Mouse (Mus musculus) left cerebral cortex, adult 2 months (tissue): Measurements from ENCODE around the gene Lrrc4c. TPM values are rescaled to one million over a fixed set of nuclear protein-coding genes. Genes with fewer than 3 reads are reported as not detected.

Source experiments
- DNase-seq, 2 experiments: peaks; one replicate each; pipeline ENCODE4 v3.0.0; 2021 to 2022; ENCODE audit warnings: low spot score in 2 of 2, mixed read lengths in 1 of 2; ENCODE audit errors: extremely low spot score in 1 of 2
- H3K27ac ChIP-seq: fragments of 200-600 bp; 2 replicates; pipeline ENCODE4 v1.8.1; 2022
- H3K4me3 ChIP-seq: fragments of 200-600 bp; 2 replicates; pipeline ENCODE4 v1.8.1; 2022
- CTCF ChIP-seq: fragments of 200-600 bp; IDR thresholded peaks from 2 replicates; pipeline ENCODE4 v1.8.1; 2022; ENCODE audit warnings: antibody characterized with exemption, mild to moderate bottlenecking, moderate library complexity
- intact Hi-C: fragments of 180-260 bp; cut with DNase I; formaldehyde crosslinking; loops from one replicate; pipeline ENCODE4 v1.15.1; 2025
- long read RNA-seq, 2 experiments: library from polyadenylated mRNA; stranded (forward); transcript quantifications; one replicate each; pipeline ENCODE4 v2.0.0; 2021; ENCODE audit warnings: borderline mapping rate in 2 of 2
- total RNA-seq, 2 experiments: library from RNA; stranded (reverse); gene quantifications; 2 replicates each; pipeline ENCODE4 v1.2.3; 2021

Lrrc4c gene
- 100 to 1,000 TPM; 125 to 133 TPM for total RNA-seq
- long read RNA-seq, experiment 1, transcript Lrrc4c-201 (3 exons, 3,492 nt) = major isoform, 124 of 144 reads
- long read RNA-seq, experiment 1, partial matches to known transcripts = 1 of 144 reads
- long read RNA-seq, experiment 1, other reads (novel, unspliced or antisense) = 16 of 144 reads
- long read RNA-seq, experiment 2, transcript Lrrc4c-201 (3 exons, 3,492 nt) = major isoform, 70 of 78 reads
- long read RNA-seq, experiment 2, partial matches to known transcripts = 0 of 78 reads
- long read RNA-seq, experiment 2, other reads (novel, unspliced or antisense) = 7 of 78 reads

- intact Hi-C loops = loop anchor here (2.0 to 10.0 kb wide), 4 partner anchors 83 to 1847 kb away; no protein-coding TSS in a partner anchor
- peak; percentile 47 to 55 for DNase-seq
- H3K4me3 ChIP-seq = peak within 1 kb of the TSS; percentile 66
- peak; percentile 1; the same call in 1 of the 2 replicates for TF ChIP-seq CTCF
- H3K27ac ChIP-seq = peak within 1 kb of the TSS; percentile 92
Measured at GRCm38 (mm10) chr2:96317387-96318299, at the start of gene Lrrc4c. Gene Lrrc4c, plus strand, starts transcription at chr2:96318169.

GRCm38 (mm10) chr2:96275061-96275460, 42.9 kb upstream of the Lrrc4c start:
- no peak overlapping the region for H3K4me3 ChIP-seq
- no peak overlapping the region for H3K27ac ChIP-seq
- no peak for DNase-seq
- no peak for TF ChIP-seq CTCF
- intact Hi-C loops = no loop called here

GRCm38 (mm10) chr2:96282926-96283325, 35.0 kb upstream of the Lrrc4c start:
- no peak overlapping the region for H3K27ac ChIP-seq
- DNase-seq = no peak

GRCm38 (mm10) chr2:96287512-96287911, 30.5 kb upstream of the Lrrc4c start:
- TF ChIP-seq CTCF = no peak
- DNase-seq = no peak
- no peak overlapping the region for H3K27ac ChIP-seq
- H3K4me3 ChIP-seq = no peak overlapping the region
- intact Hi-C loops = loop anchor here (10.0 kb wide), 1 partner anchor 1813 kb away; no protein-coding TSS in a partner anchor

More at GRCm38 (mm10) chr2:96282926-96283325, 35.0 kb upstream of the Lrrc4c start:
- intact Hi-C loops = loop anchor here (2.0 to 10.0 kb wide), 2 partner anchors 1050 to 1808 kb away; no protein-coding TSS in a partner anchor
- TF ChIP-seq CTCF = peak; percentile 47
- no peak overlapping the region for H3K4me3 ChIP-seq

- intact Hi-C loops = no loop called here
- DNase-seq = no peak
- no peak overlapping the region for H3K4me3 ChIP-seq
- no peak for TF ChIP-seq CTCF
- H3K27ac ChIP-seq = no peak overlapping the region
Measured at GRCm38 (mm10) chr2:96290541-96290940, 27.4 kb upstream of the Lrrc4c start.

GRCm38 (mm10) chr2:96315034-96315433, 2.9 kb upstream of the Lrrc4c start:
- Histone ChIP-seq H3K27ac (no peak overlapping the region), H3K4me3 (no peak overlapping the region)
- intact Hi-C loops = loop anchor here (5.0 to 10.0 kb wide), 2 partner anchors 1080 to 1743 kb away; no protein-coding TSS in a partner anchor
- DNase-seq = no peak
- no peak for TF ChIP-seq CTCF

- TF ChIP-seq CTCF = peak; percentile 65
- Histone ChIP-seq H3K4me3 (no peak overlapping the region), H3K27ac (no peak overlapping the region)
- intact Hi-C loops = loop anchor here (2.0 to 10.0 kb wide), 4 partner anchors 82 to 1846 kb away; no protein-coding TSS in a partner anchor
- DNase-seq = no peak
Measured at GRCm38 (mm10) chr2:96316531-96316930, 1.4 kb upstream of the Lrrc4c start.

GRCm38 (mm10) chr2:96318556-96318955, 587 bp downstream of the Lrrc4c start:
- intact Hi-C loops = loop anchor here (5.0 to 10.0 kb wide), 2 partner anchors 1084 to 1746 kb away; no protein-coding TSS in a partner anchor
- no peak for DNase-seq

GRCm38 (mm10) chr2:96319201-96319600, 1.2 kb downstream of the Lrrc4c start:
- peak overlapping the region; percentile 92 for H3K27ac ChIP-seq
- intact Hi-C loops = loop anchor here (5.0 to 10.0 kb wide), 2 partner anchors 1084 to 1747 kb away; no protein-coding TSS in a partner anchor
- no peak for TF ChIP-seq CTCF

More at GRCm38 (mm10) chr2:96318556-96318955, 587 bp downstream of the Lrrc4c start:
- Histone ChIP-seq H3K27ac (peak overlapping the region; percentile 92), H3K4me3 (peak overlapping the region; percentile 66)
- peak; percentile 32 for TF ChIP-seq CTCF

GRCm38 (mm10) chr2:96319649-96320048, 1.7 kb downstream of the Lrrc4c start:
- peak overlapping the region; percentile 66 for H3K4me3 ChIP-seq
- peak; percentile 19 to 31 for DNase-seq
- intact Hi-C loops = loop anchor here (5.0 to 10.0 kb wide), 2 partner anchors 1085 to 1747 kb away; no protein-coding TSS in a partner anchor
- TF ChIP-seq CTCF = no peak
- peak overlapping the region; percentile 92 for H3K27ac ChIP-seq

More at GRCm38 (mm10) chr2:96319201-96319600, 1.2 kb downstream of the Lrrc4c start:
- DNase-seq = peak in 1 of 2 experiments; percentile 52
- peak overlapping the region; percentile 66 for H3K4me3 ChIP-seq

- H3K27ac ChIP-seq = peak overlapping the region; percentile 69
- intact Hi-C loops = loop anchor here (10.0 kb wide), 1 partner anchor 1130 kb away; no protein-coding TSS in a partner anchor
- no peak for TF ChIP-seq CTCF
- no peak for DNase-seq
- no peak overlapping the region for H3K4me3 ChIP-seq
Measured at GRCm38 (mm10) chr2:96334652-96335051, 16.7 kb downstream of the Lrrc4c start.
